Comparison of ENCODE assay signal across 12 mouse cellular contexts in genomic region chr3:16816814-16817213, GRCm38 (mm10).
A peak's percentile ranks its signal among the peaks of the same experiment; 100 is the strongest.
DNase-seq lines count a peak whose midpoint lies in the region; ATAC-seq and TF ChIP-seq lines count a peak whose summit lies in the region.
"Had no signal": no experiment of that assay in that cellular context is flagged by ENCODE, and none has a peak within 500 bp of the region (broad histone marks: within the 10 kb centered on the region; RNA-seq: fewer than 3 reads in every experiment).

No protein-coding gene starts in this region.

- H3K4me2 ChIP-seq in embryonic facial prominence, embryonic 11.5 days (ENCODE audit: low read depth, low read length): no peak overlapping the region
- no peak overlapping the region for H3K4me2 ChIP-seq in neural tube, embryonic 14.5 days (ENCODE audit: low read depth, low read length)
- H3K4me2 ChIP-seq in kidney, embryonic 14.5 days (replicated peaks; ENCODE audit: low read depth, low read length): no peak overlapping the region
- H3K4me2 ChIP-seq: neural tube, embryonic 12.5 days had no signal

- ATAC-seq in embryonic facial prominence, embryonic 11.5 days (replicated peaks; ENCODE audit: insufficient number of reproducible peaks, low FRiP score, low TSS enrichment, low read depth): no peak
- ATAC-seq in neural tube, embryonic 14.5 days (ENCODE audit: low read depth): peak; percentile 45
- ATAC-seq in kidney, embryonic 14.5 days (ENCODE audit: low FRiP score, low TSS enrichment): no peak

- no peak for TF ChIP-seq CTCF in brain, embryonic 14.5 days (IDR thresholded peaks at IDR 0.05; ENCODE audit: borderline replicate concordance, extremely low read depth, insufficient read depth, insufficient read length)

- WGBS in embryonic facial prominence, embryonic 11.5 days: 37% methylated on average over 2 of the region's 2 CpGs
- 40% methylated on average over 2 of the region's 2 CpGs for WGBS in embryonic facial prominence, embryonic 10.5 days
- WGBS in neural tube, embryonic 14.5 days: 15% methylated on average over 2 of the region's 2 CpGs
- WGBS in kidney, embryonic 14.5 days: 43% methylated on average over 2 of the region's 2 CpGs

- peak; percentile 9 for DNase-seq in embryonic facial prominence, embryonic 11.5 days (ENCODE audit: low spot score)
- no peak for DNase-seq in embryonic facial prominence, embryonic 10.5 days (ENCODE audit: low spot score)
- peak; percentile 64 to 83 for DNase-seq in left cerebral cortex, postnatal 14 days (ENCODE audit: low spot score in 2 of 2)
- DNase-seq in left cerebral cortex, adult 11 months (ENCODE audit: low spot score): no peak
- DNase-seq in brain, embryonic 14.5 days (ENCODE audit: low read depth): peak; percentile 90
- DNase-seq in urinary bladder, postnatal 14 days (ENCODE audit: low spot score): no peak
- DNase-seq: adrenal gland, postnatal 10 days; gastrocnemius, postnatal 36 days; lung, postnatal 4 days had no signal

- H3K27me3 ChIP-seq in embryonic facial prominence, embryonic 11.5 days (ENCODE audit: control insufficient read depth, insufficient read depth, low read length): no peaks in the 10 kb centered on the region
- no peaks in the 10 kb centered on the region for H3K27me3 ChIP-seq in embryonic facial prominence, embryonic 10.5 days (replicated peaks; ENCODE audit: low read depth, poor library complexity, severe bottlenecking)
- H3K27me3 ChIP-seq in neural tube, embryonic 14.5 days (ENCODE audit: control insufficient read depth, insufficient read depth, low read length): no peaks in the 10 kb centered on the region
- H3K27me3 ChIP-seq in kidney, embryonic 14.5 days (ENCODE audit: control insufficient read depth, insufficient read depth, low read length): no peaks in the 10 kb centered on the region
- H3K27me3 ChIP-seq: neural tube, embryonic 12.5 days had no signal

- H3K9ac ChIP-seq in embryonic facial prominence, embryonic 11.5 days (replicated peaks; ENCODE audit: low read length): no peak overlapping the region
- no peak overlapping the region for H3K9ac ChIP-seq in neural tube, embryonic 14.5 days (replicated peaks; ENCODE audit: low read depth, low read length)
- H3K9ac ChIP-seq in kidney, embryonic 14.5 days (ENCODE audit: low read depth, low read length): no peak overlapping the region
- H3K9ac ChIP-seq: neural tube, embryonic 12.5 days had no signal

- H3K36me3 ChIP-seq in embryonic facial prominence, embryonic 11.5 days (replicated peaks; ENCODE audit: control insufficient read depth, insufficient read depth, low read depth, low read length): no peaks in the 10 kb centered on the region
- H3K36me3 ChIP-seq in embryonic facial prominence, embryonic 10.5 days (replicated peaks): no peaks in the 10 kb centered on the region
- no peaks in the 10 kb centered on the region for H3K36me3 ChIP-seq in neural tube, embryonic 14.5 days (ENCODE audit: control insufficient read depth, insufficient read depth, low read length)
- no peaks in the 10 kb centered on the region for H3K36me3 ChIP-seq in kidney, embryonic 14.5 days (ENCODE audit: control insufficient read depth, insufficient read depth, low read length)
- H3K36me3 ChIP-seq: neural tube, embryonic 12.5 days had no signal

- no peaks in the 10 kb centered on the region for H3K4me1 ChIP-seq in embryonic facial prominence, embryonic 11.5 days (ENCODE audit: control insufficient read depth, insufficient read depth, low read length)
- H3K4me1 ChIP-seq in embryonic facial prominence, embryonic 10.5 days: no peaks in the 10 kb centered on the region
- peaks cover 10% of the 10 kb centered on the region; the same call in 1 of the 2 replicates for H3K4me1 ChIP-seq in neural tube, embryonic 14.5 days (ENCODE audit: control insufficient read depth, insufficient read depth, low read length)
- no peaks in the 10 kb centered on the region for H3K4me1 ChIP-seq in kidney, embryonic 14.5 days (ENCODE audit: control insufficient read depth, insufficient read depth, low read length)
- H3K4me1 ChIP-seq: neural tube, embryonic 12.5 days had no signal

- intact Hi-C loops in left cerebral cortex, postnatal 14 days (cut with DNase I): loop anchor here (2.0 to 10.0 kb wide), 3 partner anchors 350 to 1008 kb away; no protein-coding TSS in a partner anchor

- no peak overlapping the region for H3K27ac ChIP-seq in embryonic facial prominence, embryonic 11.5 days (replicated peaks; ENCODE audit: low read depth, low read length)
- no peak overlapping the region for H3K27ac ChIP-seq in embryonic facial prominence, embryonic 10.5 days (replicated peaks)
- H3K27ac ChIP-seq in neural tube, embryonic 14.5 days (ENCODE audit: low read depth, low read length): no peak overlapping the region
- no peak overlapping the region for H3K27ac ChIP-seq in kidney, embryonic 14.5 days (ENCODE audit: low read depth, low read length)
- H3K27ac ChIP-seq: neural tube, embryonic 12.5 days had no signal

- no peak overlapping the region for H3K4me3 ChIP-seq in embryonic facial prominence, embryonic 11.5 days (ENCODE audit: low read depth, low read length)
- H3K4me3 ChIP-seq in embryonic facial prominence, embryonic 10.5 days: no peak overlapping the region
- H3K4me3 ChIP-seq in neural tube, embryonic 14.5 days (ENCODE audit: low read depth, low read length): no peak overlapping the region
- no peak overlapping the region for H3K4me3 ChIP-seq in kidney, embryonic 14.5 days (ENCODE audit: low read length)
- H3K4me3 ChIP-seq: neural tube, embryonic 12.5 days had no signal

- TF ChIP-seq POLR2A in brain, embryonic 14.5 days (IDR thresholded peaks at IDR 0.05; ENCODE audit: borderline replicate concordance, extremely low read depth, insufficient read depth, insufficient read length, poor library complexity, severe bottlenecking): no peak

- no peaks in the 10 kb centered on the region for H3K9me3 ChIP-seq in embryonic facial prominence, embryonic 11.5 days (replicated peaks; ENCODE audit: control insufficient read depth, low read length)
- H3K9me3 ChIP-seq in embryonic facial prominence, embryonic 10.5 days: no peaks in the 10 kb centered on the region
- no peaks in the 10 kb centered on the region for H3K9me3 ChIP-seq in neural tube, embryonic 14.5 days (ENCODE audit: control insufficient read depth, low read length)
- no peaks in the 10 kb centered on the region for H3K9me3 ChIP-seq in kidney, embryonic 14.5 days (ENCODE audit: control insufficient read depth, low read length)
- H3K9me3 ChIP-seq: neural tube, embryonic 12.5 days had no signal

Comparison
In these comparisons a context has a peak if more than half of its experiments do, and no peak if none do; other contexts are left out.
1. DNase-seq: peak in embryonic facial prominence, embryonic 11.5 days (single experiment), left cerebral cortex, postnatal 14 days (2 of 2) and brain, embryonic 14.5 days (single experiment); none in embryonic facial prominence, embryonic 10.5 days (single experiment), left cerebral cortex, adult 11 months (single experiment) and urinary bladder, postnatal 14 days (single experiment).